Mouse (Mus musculus): ENCODE measurements around the gene Hs2st1. TPM values are rescaled to one million over a fixed set of nuclear protein-coding genes. Genes with fewer than 3 reads are reported as not detected.
A peak's percentile ranks its signal among the peaks of the same experiment; 100 is the strongest.

The Hs2st1 gene
- polyA plus RNA-seq, 1 experiment from 2014 or later, result 16.2 TPM

- Histone ChIP-seq H3K36me3 (ENCODE audit: control insufficient read depth, insufficient read depth, low read length) (peaks cover 12% of the 10 kb centered on the region), H3K9me3 (ENCODE audit: control insufficient read depth, low read length) (no peaks in the 10 kb centered on the region), H3K9ac (replicated peaks; ENCODE audit: low read length) (no peak overlapping the region), H3K4me3 (replicated peaks; ENCODE audit: low read depth, low read length) (no peak overlapping the region), H3K27ac (replicated peaks; ENCODE audit: low read depth, low read length) (no peak overlapping the region), H3K27me3 (ENCODE audit: control insufficient read depth, insufficient read depth, low read length) (no peaks in the 10 kb centered on the region), H3K4me2 (ENCODE audit: low read length) (no peak overlapping the region), H3K4me1 (ENCODE audit: control insufficient read depth, insufficient read depth, low read length) (peaks cover 5% of the 10 kb centered on the region; the same call in 1 of the 2 replicates)
- WGBS, result 93% methylated on average over 10 of the region's 10 CpGs
- ATAC-seq (ENCODE audit: low FRiP score, low TSS enrichment), result no peak
- DNase-seq, result no peak
These were observed 107.3 kb downstream of the Hs2st1 start for GRCm38 (mm10) chr3:144462679-144463078.

- Histone ChIP-seq H3K9ac (replicated peaks; ENCODE audit: low read length) (no peak overlapping the region), H3K36me3 (ENCODE audit: control insufficient read depth, insufficient read depth, low read length) (peaks cover 15% of the 10 kb centered on the region), H3K9me3 (ENCODE audit: control insufficient read depth, low read length) (no peaks in the 10 kb centered on the region), H3K4me3 (replicated peaks; ENCODE audit: low read depth, low read length) (no peak overlapping the region), H3K4me2 (ENCODE audit: low read length) (no peak overlapping the region), H3K27ac (replicated peaks; ENCODE audit: low read depth, low read length) (no peak overlapping the region), H3K27me3 (ENCODE audit: control insufficient read depth, insufficient read depth, low read length) (no peaks in the 10 kb centered on the region), H3K4me1 (ENCODE audit: control insufficient read depth, insufficient read depth, low read length) (peaks cover 5% of the 10 kb centered on the region; the same call in 1 of the 2 replicates)
- DNase-seq, result no peak
- 79% methylated on average over 5 of the region's 5 CpGs for WGBS
- ATAC-seq (ENCODE audit: low FRiP score, low TSS enrichment), result no peak
These were observed 109.7 kb downstream of the Hs2st1 start for GRCm38 (mm10) chr3:144460183-144460788.

GRCm38 (mm10) chr3:144459285-144459697 is 110.7 kb downstream of the Hs2st1 start:
- Histone ChIP-seq H3K27me3 (ENCODE audit: control insufficient read depth, insufficient read depth, low read length) (no peaks in the 10 kb centered on the region), H3K27ac (replicated peaks; ENCODE audit: low read depth, low read length) (peak overlapping the region; percentile 0; the same call in 1 of the 2 replicates), H3K4me3 (replicated peaks; ENCODE audit: low read depth, low read length) (no peak overlapping the region), H3K9ac (replicated peaks; ENCODE audit: low read length) (no peak overlapping the region), H3K9me3 (ENCODE audit: control insufficient read depth, low read length) (no peaks in the 10 kb centered on the region), H3K4me2 (ENCODE audit: low read length) (peak overlapping the region; percentile 5), H3K36me3 (ENCODE audit: control insufficient read depth, insufficient read depth, low read length) (peaks cover 15% of the 10 kb centered on the region), H3K4me1 (ENCODE audit: control insufficient read depth, insufficient read depth, low read length) (peaks cover 5% of the 10 kb centered on the region; the same call in 1 of the 2 replicates)
- WGBS, result 55% methylated on average over 8 of the region's 8 CpGs
- ATAC-seq (ENCODE audit: low FRiP score, low TSS enrichment), result no peak
- DNase-seq, result peak; percentile 49

- Histone ChIP-seq H3K27ac (replicated peaks; ENCODE audit: low read depth, low read length) (peak overlapping the region; percentile 52; the same call in 1 of the 2 replicates), H3K4me1 (ENCODE audit: control insufficient read depth, insufficient read depth, low read length) (0 out of 2 replicates have a peak, but pooled peaks cover 3% of the 10 kb centered on the region), H3K36me3 (ENCODE audit: control insufficient read depth, insufficient read depth, low read length) (peaks cover 3% of the 10 kb centered on the region; the same call in 1 of the 2 replicates), H3K4me3 (replicated peaks; ENCODE audit: low read depth, low read length) (no peak overlapping the region), H3K9me3 (ENCODE audit: control insufficient read depth, low read length) (no peaks in the 10 kb centered on the region), H3K4me2 (ENCODE audit: low read length) (no peak overlapping the region), H3K27me3 (ENCODE audit: control insufficient read depth, insufficient read depth, low read length) (no peaks in the 10 kb centered on the region), H3K9ac (replicated peaks; ENCODE audit: low read length) (peak overlapping the region; percentile 34; the same call in 1 of the 2 replicates)
- WGBS, result 64% methylated on average over 19 of the region's 19 CpGs
- peak; percentile 83 for ATAC-seq (ENCODE audit: low FRiP score, low TSS enrichment)
- peak; percentile 93 for DNase-seq
These were observed 116.1 kb downstream of the Hs2st1 start for GRCm38 (mm10) chr3:144453701-144454430.

GRCm38 (mm10) chr3:144448977-144449376 is 121.0 kb downstream of the Hs2st1 start:
- H3K27me3 ChIP-seq (ENCODE audit: control insufficient read depth, insufficient read depth, low read length), result no peaks in the 10 kb centered on the region
- H3K4me2 ChIP-seq (ENCODE audit: low read length), result no peak overlapping the region
- no peaks in the 10 kb centered on the region for H3K9me3 ChIP-seq (ENCODE audit: control insufficient read depth, low read length)
- H3K4me3 ChIP-seq (replicated peaks; ENCODE audit: low read depth, low read length), result no peak overlapping the region
- WGBS, result 95% methylated on average over 6 of the region's 6 CpGs
- ATAC-seq (ENCODE audit: low FRiP score, low TSS enrichment) (no peak), DNase-seq (no peak)
- peaks cover 8% of the 10 kb centered on the region; the same call in 1 of the 2 replicates for H3K36me3 ChIP-seq (ENCODE audit: control insufficient read depth, insufficient read depth, low read length)
- 0 out of 2 replicates have a peak, but pooled peaks cover under 1% of the 10 kb centered on the region for H3K4me1 ChIP-seq (ENCODE audit: control insufficient read depth, insufficient read depth, low read length)
- no peak overlapping the region for H3K27ac ChIP-seq (replicated peaks; ENCODE audit: low read depth, low read length)
- no peak overlapping the region for H3K9ac ChIP-seq (replicated peaks; ENCODE audit: low read length)

GRCm38 (mm10) chr3:144447917-144448316 is 122.1 kb downstream of the Hs2st1 start:
- Histone ChIP-seq H3K27ac (replicated peaks; ENCODE audit: low read depth, low read length) (no peak overlapping the region), H3K36me3 (ENCODE audit: control insufficient read depth, insufficient read depth, low read length) (0 out of 2 replicates have a peak, but pooled peaks cover 8% of the 10 kb centered on the region), H3K9ac (replicated peaks; ENCODE audit: low read length) (no peak overlapping the region), H3K4me2 (ENCODE audit: low read length) (no peak overlapping the region), H3K9me3 (ENCODE audit: control insufficient read depth, low read length) (no peaks in the 10 kb centered on the region), H3K27me3 (ENCODE audit: control insufficient read depth, insufficient read depth, low read length) (no peaks in the 10 kb centered on the region), H3K4me3 (replicated peaks; ENCODE audit: low read depth, low read length) (no peak overlapping the region), H3K4me1 (ENCODE audit: control insufficient read depth, insufficient read depth, low read length) (no peaks in the 10 kb centered on the region)
- ATAC-seq (ENCODE audit: low FRiP score, low TSS enrichment), result no peak
- no peak for DNase-seq
- WGBS, result 94% methylated on average over 9 of the region's 9 CpGs

GRCm38 (mm10) chr3:144446081-144446634 is 123.8 kb downstream of the Hs2st1 start:
- Histone ChIP-seq H3K9ac (replicated peaks; ENCODE audit: low read length) (no peak overlapping the region), H3K9me3 (ENCODE audit: control insufficient read depth, low read length) (no peaks in the 10 kb centered on the region), H3K27me3 (ENCODE audit: control insufficient read depth, insufficient read depth, low read length) (no peaks in the 10 kb centered on the region), H3K27ac (replicated peaks; ENCODE audit: low read depth, low read length) (no peak overlapping the region), H3K4me1 (ENCODE audit: control insufficient read depth, insufficient read depth, low read length) (no peaks in the 10 kb centered on the region), H3K4me2 (ENCODE audit: low read length) (no peak overlapping the region), H3K4me3 (replicated peaks; ENCODE audit: low read depth, low read length) (no peak overlapping the region), H3K36me3 (ENCODE audit: control insufficient read depth, insufficient read depth, low read length) (0 out of 2 replicates have a peak, but pooled peaks cover 8% of the 10 kb centered on the region)
- ATAC-seq (ENCODE audit: low FRiP score, low TSS enrichment) (no peak), DNase-seq (no peak)
- WGBS, result 95% methylated on average over 14 of the region's 14 CpGs

GRCm38 (mm10) chr3:144437871-144438398 is 132.0 kb downstream of the Hs2st1 start:
- Histone ChIP-seq H3K36me3 (ENCODE audit: control insufficient read depth, insufficient read depth, low read length) (peaks cover 7% of the 10 kb centered on the region; the same call in 1 of the 2 replicates), H3K27me3 (ENCODE audit: control insufficient read depth, insufficient read depth, low read length) (no peaks in the 10 kb centered on the region), H3K4me2 (ENCODE audit: low read length) (no peak overlapping the region), H3K9ac (replicated peaks; ENCODE audit: low read length) (no peak overlapping the region), H3K27ac (replicated peaks; ENCODE audit: low read depth, low read length) (no peak overlapping the region), H3K4me3 (replicated peaks; ENCODE audit: low read depth, low read length) (no peak overlapping the region), H3K9me3 (ENCODE audit: control insufficient read depth, low read length) (no peaks in the 10 kb centered on the region), H3K4me1 (ENCODE audit: control insufficient read depth, insufficient read depth, low read length) (no peaks in the 10 kb centered on the region)
- WGBS, result 93% methylated on average over 14 of the region's 14 CpGs
- DNase-seq, result no peak
- ATAC-seq (ENCODE audit: low FRiP score, low TSS enrichment), result no peak

Measured in midbrain, embryonic 14.5 days (tissue).